Mouse (Mus musculus): ENCODE results near the gene Mpped2. TPM values are rescaled to one million over a fixed set of nuclear protein-coding genes. Genes with fewer than 3 reads are reported as not detected.

Mpped2 gene
- total RNA-seq, 2 experiments from 2014 or later: 29.9 to 32.2 TPM

DNA sequence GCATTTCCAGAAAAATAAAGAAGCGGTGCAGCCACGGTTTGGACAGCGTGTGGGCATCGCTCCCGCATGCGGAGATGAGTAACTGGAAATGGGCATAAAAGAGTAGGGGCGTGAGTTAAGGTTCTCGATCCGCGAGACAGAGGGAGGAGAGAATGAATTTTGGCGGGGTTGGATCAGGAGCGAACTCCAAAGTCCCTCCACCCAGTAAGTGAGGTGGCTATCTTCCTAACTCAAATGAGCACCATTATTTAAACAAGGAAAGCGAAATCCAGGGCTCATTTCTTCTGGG is 2.6 kb downstream of the Mpped2 start:
- peak in 1 of 2 experiments; percentile 22 for DNase-seq (ENCODE audit: low spot score in 2 of 2)

- no peak for DNase-seq (ENCODE audit: low spot score in 2 of 2)
These were observed 3.3 kb downstream of the Mpped2 start for GRCm38 (mm10) chr2:106696372-106696771.

DNA sequence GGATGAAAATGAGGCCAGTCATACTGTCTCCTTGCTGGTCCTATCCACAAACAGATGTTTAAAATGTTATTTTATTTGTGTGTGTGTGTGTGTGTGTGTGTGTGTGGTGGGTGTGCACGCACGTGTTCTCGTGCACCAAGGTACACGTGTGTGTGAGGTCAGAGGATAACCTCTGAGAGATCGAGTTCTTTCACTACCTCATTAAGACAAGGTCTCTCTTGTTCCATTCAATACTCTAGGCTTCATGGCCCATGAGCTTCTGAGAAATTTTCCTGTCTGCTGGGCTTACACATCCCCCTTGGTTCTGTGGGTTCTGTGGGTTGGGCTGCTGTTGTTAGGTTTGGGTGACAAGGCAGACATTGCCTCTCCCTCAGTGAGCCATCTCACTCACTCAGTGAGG is 12.6 kb downstream of the Mpped2 start:
- DNase-seq (ENCODE audit: low spot score in 2 of 2): no peak

GRCm38 (mm10) chr2:106707136-106707535 is 14.1 kb downstream of the Mpped2 start:
- no peak for DNase-seq (ENCODE audit: low spot score in 2 of 2)

GRCm38 (mm10) chr2:106710862-106711477 is 17.9 kb downstream of the Mpped2 start:
- DNase-seq (ENCODE audit: low spot score in 2 of 2): no peak

DNA sequence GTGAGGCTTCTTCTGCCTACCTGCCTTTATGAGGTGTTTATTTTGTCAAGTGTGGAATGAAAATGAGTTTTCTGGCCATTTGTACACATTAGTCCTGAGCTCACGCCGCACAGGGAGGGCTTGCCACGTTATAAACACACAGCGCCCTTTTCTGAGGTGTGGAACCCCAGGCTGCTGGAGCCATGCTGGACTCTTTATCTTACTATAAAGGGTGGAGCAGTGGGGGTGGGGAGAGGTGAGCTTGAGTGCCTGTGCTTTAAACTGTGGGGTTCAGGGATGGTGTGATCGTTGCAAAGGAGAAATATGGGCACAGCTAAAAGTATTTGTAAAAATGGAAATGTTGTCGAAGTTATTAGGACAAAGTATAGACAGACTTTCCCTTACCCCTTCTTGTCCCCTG is 18.4 kb downstream of the Mpped2 start:
- DNase-seq (ENCODE audit: low spot score in 2 of 2): no peak

GRCm38 (mm10) chr2:106713151-106713550 is 20.1 kb downstream of the Mpped2 start:
- DNase-seq (ENCODE audit: low spot score in 2 of 2): no peak

- peak in 1 of 2 experiments; percentile 22 for DNase-seq (ENCODE audit: low spot score in 2 of 2)
These were observed 22.8 kb downstream of the Mpped2 start for GRCm38 (mm10) chr2:106715674-106716364.

GRCm38 (mm10) chr2:106716365-106716717 is 23.3 kb downstream of the Mpped2 start:
- no peak for DNase-seq (ENCODE audit: low spot score in 2 of 2)

GRCm38 (mm10) chr2:106718888-106719287 is 25.8 kb downstream of the Mpped2 start:
- peak; percentile 36 to 61 for DNase-seq (ENCODE audit: low spot score in 2 of 2)

DNA sequence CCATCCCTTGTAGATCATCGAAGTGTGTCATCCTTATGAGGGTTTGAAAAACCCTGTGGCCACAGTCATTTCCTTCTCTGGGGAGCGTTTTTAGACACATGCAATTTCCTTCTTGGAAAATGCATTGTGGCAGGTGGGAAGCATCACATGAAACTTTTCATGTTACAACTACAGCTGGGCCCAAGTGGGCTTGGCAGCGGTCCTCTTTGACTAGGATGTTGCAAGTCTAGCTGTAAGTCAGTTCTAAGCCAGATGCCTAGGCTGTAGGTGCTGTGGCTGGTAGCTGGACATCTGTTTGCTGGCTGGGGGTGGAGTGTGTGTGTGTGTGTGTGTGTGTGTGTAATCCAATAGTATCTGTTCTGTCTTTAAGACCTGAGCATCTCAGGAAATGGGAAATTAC is 26.4 kb downstream of the Mpped2 start:
- DNase-seq (ENCODE audit: low spot score in 2 of 2): peak in 1 of 2 experiments; percentile 14

DNA sequence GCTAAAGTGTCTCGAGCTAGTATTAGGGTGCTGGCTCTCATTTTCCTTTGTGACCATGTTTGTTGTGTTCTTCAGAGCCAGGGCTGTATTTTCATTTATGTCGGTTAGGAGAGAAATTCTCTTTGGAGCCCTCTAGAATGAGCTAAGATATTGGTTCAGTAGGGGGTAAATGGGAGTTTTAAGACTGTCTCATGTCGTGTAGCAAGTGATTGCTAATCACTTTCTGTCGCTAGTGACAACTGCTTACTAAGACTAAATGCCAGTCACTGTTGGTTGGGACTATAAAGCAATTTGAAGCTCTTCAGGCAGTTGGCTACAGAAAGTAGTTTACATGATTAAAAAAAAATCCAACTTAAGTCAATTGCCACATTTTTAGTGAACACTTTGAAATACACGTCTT is 27.6 kb downstream of the Mpped2 start:
- no peak for DNase-seq (ENCODE audit: low spot score in 2 of 2)

- no peak for DNase-seq (ENCODE audit: low spot score in 2 of 2)
These were observed 29.0 kb downstream of the Mpped2 start for GRCm38 (mm10) chr2:106722020-106722419.

DNA sequence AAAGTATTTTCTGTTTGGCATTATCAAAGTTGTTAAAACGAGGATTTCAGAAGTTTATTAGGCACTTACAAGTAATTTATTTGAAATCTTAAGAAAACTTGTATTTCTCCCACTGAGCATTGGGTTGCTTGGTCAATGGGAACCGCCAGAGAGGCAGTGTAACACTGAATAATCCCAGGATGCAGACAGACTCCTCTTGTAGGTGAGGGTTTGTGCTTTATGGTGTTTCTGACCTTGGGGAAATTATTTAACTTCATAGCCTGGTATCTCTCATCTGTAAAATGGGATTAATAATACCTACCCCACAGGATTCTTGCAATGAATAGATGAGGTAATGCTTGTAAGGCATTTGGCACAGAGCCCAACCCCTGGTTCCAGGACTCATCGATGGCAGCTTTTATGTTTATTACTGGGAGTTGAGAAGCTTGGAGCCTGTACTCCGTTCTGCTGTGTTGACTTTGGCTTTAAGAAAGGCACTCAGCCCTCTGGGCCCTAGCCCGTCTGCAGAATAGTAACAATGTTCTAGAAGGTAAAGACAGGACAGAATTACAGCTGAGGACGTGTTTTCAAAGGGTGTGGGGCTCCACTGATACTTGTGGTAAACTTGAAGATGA is 37.0 kb downstream of the Mpped2 start:
- no peak for DNase-seq (ENCODE audit: low spot score in 2 of 2)

GRCm38 (mm10) chr2:106730608-106731007 is 37.5 kb downstream of the Mpped2 start:
- DNase-seq (ENCODE audit: low spot score in 2 of 2): no peak

DNA sequence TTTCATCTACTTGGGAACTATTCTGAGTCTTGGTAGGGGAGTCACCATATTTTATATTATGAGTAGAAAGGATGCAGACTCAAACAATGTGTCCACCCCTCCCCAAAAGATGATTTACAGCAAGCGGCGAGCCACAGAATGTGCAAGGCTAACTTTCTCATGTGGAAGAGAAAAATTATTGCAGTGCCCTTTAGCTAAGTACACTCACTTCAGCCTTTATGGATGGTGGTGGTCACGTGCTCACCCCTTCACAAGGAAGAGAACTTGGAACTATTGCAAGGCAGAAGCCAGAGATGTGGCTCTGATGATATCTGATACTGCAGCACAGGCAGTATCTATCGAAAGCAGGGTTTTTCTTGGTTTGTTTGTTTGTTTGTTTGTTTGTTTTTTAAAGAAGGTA is 38.4 kb downstream of the Mpped2 start:
- no peak for DNase-seq (ENCODE audit: low spot score in 2 of 2)

DNA sequence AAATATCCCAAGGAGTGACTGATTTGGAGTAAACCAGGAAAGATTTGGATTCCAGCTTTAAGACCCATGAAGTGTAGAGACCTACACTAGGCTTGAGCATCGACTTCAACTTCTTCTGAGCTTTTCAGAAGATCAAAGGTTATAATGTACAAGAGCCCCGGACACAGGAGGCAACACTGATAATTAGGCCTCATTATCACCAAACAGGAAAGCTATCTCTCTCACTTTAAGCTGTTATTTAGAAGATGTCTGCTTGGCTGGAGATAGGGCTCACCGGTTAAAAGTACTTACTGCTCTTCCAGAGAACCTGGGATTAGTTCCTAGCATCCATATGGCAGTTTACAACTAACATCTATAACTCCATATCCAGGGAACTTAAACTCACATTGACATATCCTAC is 39.1 kb downstream of the Mpped2 start:
- DNase-seq (ENCODE audit: low spot score in 2 of 2): no peak

- DNase-seq (ENCODE audit: low spot score in 2 of 2): no peak
These were observed 40.3 kb downstream of the Mpped2 start for GRCm38 (mm10) chr2:106733396-106733795.

DNA sequence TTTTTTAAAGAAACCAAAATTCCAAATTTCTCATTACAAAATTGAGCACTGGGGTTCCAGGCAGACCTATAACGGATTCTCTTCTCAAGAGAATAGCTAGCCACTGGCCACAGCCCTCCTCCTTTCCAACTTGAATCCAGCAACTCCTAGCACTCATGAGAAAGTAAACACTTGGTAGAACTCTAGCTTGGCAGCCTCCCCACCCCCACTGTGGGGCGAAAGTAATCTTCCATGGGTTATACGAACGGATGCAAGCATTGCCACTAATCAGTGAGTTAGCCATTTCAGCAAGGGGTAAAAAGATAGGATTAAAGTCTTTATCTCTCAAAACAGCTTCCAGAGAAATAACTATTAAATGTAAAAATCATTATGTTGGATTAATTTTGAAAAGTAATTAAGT is 40.9 kb downstream of the Mpped2 start:
- no peak for DNase-seq (ENCODE audit: low spot score in 2 of 2)

DNA sequence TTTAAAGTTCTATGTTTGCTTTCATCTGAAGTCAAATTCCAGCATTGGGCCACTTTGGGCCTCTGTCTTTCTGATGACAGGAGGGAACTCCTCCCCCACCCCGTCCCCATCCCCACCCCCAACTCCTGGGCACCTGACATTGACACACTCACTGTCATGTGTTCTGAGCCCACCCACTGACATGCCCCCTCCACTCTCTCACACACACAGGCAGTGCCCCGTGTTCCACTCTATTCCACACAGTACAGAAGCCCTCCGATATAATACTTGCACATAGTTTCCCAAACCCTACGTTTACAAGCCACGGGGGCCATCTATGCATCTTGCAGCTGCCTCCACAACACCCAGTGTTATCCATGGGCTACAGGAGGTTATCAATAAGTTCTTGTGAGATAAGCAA is 42.1 kb downstream of the Mpped2 start:
- DNase-seq (ENCODE audit: low spot score in 2 of 2): no peak

DNA sequence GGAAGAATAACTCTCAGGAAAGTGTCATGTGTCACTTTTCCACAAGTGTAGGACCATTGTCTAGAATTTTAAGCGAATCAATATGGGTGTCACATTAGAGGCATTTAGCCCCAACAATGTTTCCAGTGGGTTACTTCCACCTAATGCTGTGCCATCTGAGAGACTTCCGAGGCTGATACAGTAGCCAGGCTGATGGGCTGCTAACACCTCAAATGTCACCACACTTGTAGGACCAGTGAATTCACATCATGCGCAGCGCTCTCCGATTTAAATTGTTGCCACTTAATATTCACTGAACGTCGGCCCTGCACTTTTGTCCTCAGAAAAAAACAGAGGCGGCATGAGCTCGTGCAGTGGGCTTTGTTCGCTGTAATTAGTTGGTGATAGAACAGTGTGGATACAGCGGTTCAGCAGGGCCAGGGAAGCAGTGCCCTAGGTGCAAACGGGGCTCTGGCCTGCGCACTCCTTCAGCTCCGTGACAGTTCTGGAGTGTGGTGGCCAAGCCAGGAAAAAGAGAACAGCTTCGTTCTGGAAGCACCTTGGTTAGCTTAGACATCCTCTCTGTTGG is 42.8 kb downstream of the Mpped2 start:
- no peak for DNase-seq (ENCODE audit: low spot score in 2 of 2)

DNA sequence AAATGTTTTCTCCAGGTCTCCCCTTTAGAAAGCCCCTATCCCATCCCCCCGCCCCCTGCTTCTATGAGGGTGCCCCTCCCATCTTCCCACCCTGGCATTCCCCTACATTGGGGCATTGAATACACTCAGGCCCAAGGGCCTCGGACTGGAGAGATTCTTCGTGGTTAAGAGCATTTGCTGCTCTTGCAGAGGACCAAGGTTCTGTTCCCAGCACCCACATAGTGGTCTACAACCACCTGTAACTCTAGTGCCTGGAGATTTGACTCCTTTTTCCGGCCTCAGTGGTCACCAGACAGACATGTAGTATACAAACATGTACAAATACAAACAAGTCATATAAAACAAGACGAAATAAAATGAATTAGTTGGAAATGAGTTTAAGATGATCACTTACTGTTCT is 45.9 kb downstream of the Mpped2 start:
- DNase-seq (ENCODE audit: low spot score in 2 of 2): no peak

DNA sequence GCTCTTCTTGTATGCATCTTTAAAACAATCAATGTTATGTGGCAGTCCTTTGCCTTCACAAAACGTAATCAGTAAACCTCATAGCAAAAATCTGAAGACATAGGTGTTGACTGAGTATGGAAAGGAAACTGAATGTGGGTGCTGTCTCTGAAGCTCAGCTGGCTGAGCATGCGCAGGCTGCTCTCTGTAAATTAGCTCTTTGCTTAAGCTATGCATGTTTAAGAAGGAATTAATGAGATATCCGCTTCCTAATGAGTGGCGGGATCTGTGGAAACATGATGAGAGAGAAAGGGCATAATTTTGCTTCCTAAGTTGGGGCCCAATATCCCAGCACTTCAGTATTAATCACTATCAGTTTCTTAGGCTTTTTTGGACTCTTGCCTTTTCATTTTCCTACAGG is 51.0 kb downstream of the Mpped2 start:
- DNase-seq (ENCODE audit: low spot score in 2 of 2): no peak

Data from left cerebral cortex, adult 18-20 months (tissue).